15 mouse cellular contexts compared by ENCODE assay signal in genomic region chr13:52597092-52597678, GRCm38 (mm10). TPM values are rescaled to one million over a fixed set of nuclear protein-coding genes. Genes with fewer than 3 reads are reported as not detected.
DNase-seq lines count a peak whose midpoint lies in the region; ATAC-seq and TF ChIP-seq lines count a peak whose summit lies in the region.
"Had no signal": no experiment of that assay in that cellular context is flagged by ENCODE, and none has a peak within 500 bp of the region (broad histone marks: within the 10 kb centered on the region; RNA-seq: fewer than 3 reads in every experiment).

No protein-coding gene starts in this region.

- DNase-seq in lung, adult 2 months: no peak
- no peak for DNase-seq in lung, postnatal 14 days
- DNase-seq in MEL-GATA-1-ER (ENCODE audit: extremely low read depth, low read depth): peak; percentile 60
- no peak for DNase-seq in cerebellum, adult 8-10 months
- no peak for DNase-seq in urinary bladder, postnatal 25 days (ENCODE audit: low spot score)
- no peak for DNase-seq in layer of hippocampus, postnatal 25 days (ENCODE audit: extremely low spot score in 1 of 2, low spot score in 1 of 2)
- DNase-seq: adrenal gland, adult 8-10 months; cerebellum, adult 2 months; forebrain, postnatal 0 days; lung, postnatal 36 days; retina, postnatal 1 day had no signal

- WGBS in lung, adult 2 months: 70% methylated on average over 11 of the region's 11 CpGs

- peak; percentile 28 to 45; a peak in 2 of 4 replicates for ATAC-seq in hematopoietic stem cell, adult 5-6 weeks (replicated peaks in 1 of 2; ENCODE audit: insufficient read depth in 1 of 2, low FRiP score in 2 of 2, low TSS enrichment in 1 of 2, low read depth in 1 of 2, poor library complexity in 2 of 2, severe bottlenecking in 2 of 2)
- ATAC-seq in megakaryocyte, adult 5-6 weeks (ENCODE audit: poor library complexity, severe bottlenecking): peak; percentile 18
- ATAC-seq: CD4-positive, CD25-positive, alpha-beta regulatory T cell, adult 4 months; forebrain, postnatal 0 days; midbrain, embryonic 15.5 days had no signal

- no peak for TF ChIP-seq POLR2A in lung, adult 2 months (IDR thresholded peaks at IDR 0.05; ENCODE audit: borderline replicate concordance, extremely low read depth, low read depth, low read length)

- peak overlapping the region; percentile 48 for H3K4me3 ChIP-seq in lung, adult 2 months (replicated peaks; ENCODE audit: extremely low read depth, low read depth, low read length)
- H3K4me3 ChIP-seq: midbrain, embryonic 15.5 days had no signal

- no peaks in the 10 kb centered on the region for H3K4me1 ChIP-seq in lung, adult 2 months (ENCODE audit: control insufficient read depth, insufficient read depth, low read length)
- H3K4me1 ChIP-seq: midbrain, embryonic 15.5 days had no signal

- TF ChIP-seq CTCF in lung, adult 2 months (IDR thresholded peaks at IDR 0.05; ENCODE audit: insufficient read depth, low read length): no peak

RNA-seq across cellular contexts. Expression of gene Syk, which starts 14.2 kb away (rescaled TPM):
- 15.7 and 19.7 TPM in 2 replicates for polyA plus RNA-seq in lung, adult 2 months (2012; rRNA removed)
- 99.6 and 106 TPM in 2 replicates for total RNA-seq in hematopoietic stem cell, adult 5-6 weeks (2017)
- 87.8 and 90.2 TPM in 2 replicates for total RNA-seq in megakaryocyte, adult 5-6 weeks (2015)
- 157 and 178 TPM in 2 replicates for total RNA-seq in megakaryocyte, adult 5-6 weeks (2017)
- total RNA-seq in layer of hippocampus, postnatal 25 days (2021): 1 to 10 TPM; 3.0 to 3.9 TPM

Comparison
In these comparisons a context has a peak if more than half of its experiments do, and no peak if none do; other contexts are left out.
1. RNA of gene Syk, which starts 14.2 kb away (total RNA-seq): 87.8 to 178 TPM in megakaryocyte, adult 5-6 weeks and 99.6 to 106 TPM in hematopoietic stem cell, adult 5-6 weeks; 3.0 to 3.9 TPM in layer of hippocampus, postnatal 25 days; every median in the first group is over 10 times any median in the second.